Mouse (Mus musculus): ENCODE data around the gene Prpf4. TPM values are rescaled to one million over a fixed set of nuclear protein-coding genes. Genes with fewer than 3 reads are reported as not detected.

Gene Prpf4
- polyA plus RNA-seq, 1 experiment from 2014 or later, result 20.7 TPM

DNA sequence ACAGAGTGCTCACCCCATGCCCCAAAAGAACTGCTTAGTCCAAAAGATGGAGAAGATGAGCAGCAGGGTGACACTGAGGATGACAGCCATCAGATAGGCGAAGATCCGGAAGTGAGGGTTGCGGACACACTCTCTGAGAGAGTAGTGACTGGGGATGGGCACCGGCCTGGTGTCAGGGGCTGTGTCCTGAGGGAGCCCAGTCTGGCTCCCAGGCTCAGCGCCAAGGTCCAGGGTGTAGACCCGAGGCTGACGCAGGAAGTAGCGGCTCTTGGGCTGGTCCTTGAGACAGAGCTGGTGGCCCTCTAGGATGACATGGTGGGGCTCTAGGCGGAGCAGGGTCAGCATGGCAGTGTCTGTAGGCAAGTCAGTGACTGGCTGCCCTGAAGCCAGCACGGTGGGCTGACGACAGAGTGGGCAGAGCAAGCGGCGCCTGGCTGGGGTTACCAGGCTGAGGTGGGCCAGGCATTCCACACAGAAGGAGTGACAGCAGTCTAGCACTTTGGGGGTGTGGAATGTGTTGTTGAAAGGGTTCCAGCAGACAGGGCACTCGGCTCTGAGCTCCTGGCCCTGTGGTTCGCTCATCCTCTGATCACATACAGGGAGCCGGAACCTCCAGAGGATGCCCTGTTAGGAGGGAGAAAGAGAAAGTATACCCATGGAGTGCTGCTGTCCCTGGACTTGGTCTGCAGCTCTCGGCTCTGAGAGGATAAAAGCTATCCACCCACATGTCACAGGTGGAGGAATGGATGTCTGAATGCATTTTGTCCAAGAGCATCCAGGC lies 19.6 kb downstream of the Prpf4 start:
- H3K9ac ChIP-seq (ENCODE audit: low read length), result no peak overlapping the region
- H3K4me3 ChIP-seq (ENCODE audit: low read length), result no peak overlapping the region
- no peak overlapping the region for H3K27ac ChIP-seq (ENCODE audit: low read length)
- H3K4me1 ChIP-seq (replicated peaks; ENCODE audit: control insufficient read depth, insufficient read depth, low read length), result no peaks in the 10 kb centered on the region
- H3K9me3 ChIP-seq (ENCODE audit: control insufficient read depth, low read length), result no peaks in the 10 kb centered on the region
- H3K4me2 ChIP-seq (ENCODE audit: low read depth, low read length), result no peak overlapping the region
- WGBS, result 56% methylated on average over 17 of the region's 17 CpGs
- ATAC-seq (ENCODE audit: low read depth), result peak; percentile 41; the same call in 1 of the 2 replicates
- peaks cover 22% of the 10 kb centered on the region for H3K36me3 ChIP-seq (ENCODE audit: control insufficient read depth, insufficient read depth, low read length)
- no peaks in the 10 kb centered on the region for H3K27me3 ChIP-seq (ENCODE audit: control insufficient read depth, insufficient read depth, low read depth, low read length)

DNA sequence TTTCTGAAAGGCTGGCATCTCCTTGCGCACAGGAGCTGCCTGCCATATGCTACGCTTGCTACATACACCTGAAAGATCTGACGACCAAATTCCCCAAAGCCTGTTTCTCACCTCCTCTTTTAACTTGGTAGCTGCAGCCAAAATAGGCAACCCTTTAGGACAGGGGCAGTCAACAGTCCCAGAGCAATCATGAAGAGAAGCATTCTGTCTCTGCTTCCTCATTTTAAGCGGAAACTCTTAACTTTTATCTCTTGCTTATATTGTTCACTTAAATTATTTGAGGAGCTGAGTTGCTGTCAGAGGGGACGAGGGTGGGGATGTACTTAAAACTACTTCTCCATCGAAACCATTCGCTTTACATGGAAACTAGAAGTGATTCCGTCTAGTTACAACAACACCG lies 21.0 kb downstream of the Prpf4 start:
- Histone ChIP-seq H3K36me3 (ENCODE audit: control insufficient read depth, insufficient read depth, low read length) (peaks cover 11% of the 10 kb centered on the region), H3K4me1 (replicated peaks; ENCODE audit: control insufficient read depth, insufficient read depth, low read length) (no peaks in the 10 kb centered on the region), H3K27me3 (ENCODE audit: control insufficient read depth, insufficient read depth, low read depth, low read length) (no peaks in the 10 kb centered on the region), H3K9ac (ENCODE audit: low read length) (no peak overlapping the region), H3K9me3 (ENCODE audit: control insufficient read depth, low read length) (no peaks in the 10 kb centered on the region), H3K27ac (ENCODE audit: low read length) (no peak overlapping the region), H3K4me2 (ENCODE audit: low read depth, low read length) (no peak overlapping the region), H3K4me3 (ENCODE audit: low read length) (no peak overlapping the region)
- ATAC-seq (ENCODE audit: low read depth), result no peak
- WGBS, result 77% methylated on average over 9 of the region's 9 CpGs

DNA sequence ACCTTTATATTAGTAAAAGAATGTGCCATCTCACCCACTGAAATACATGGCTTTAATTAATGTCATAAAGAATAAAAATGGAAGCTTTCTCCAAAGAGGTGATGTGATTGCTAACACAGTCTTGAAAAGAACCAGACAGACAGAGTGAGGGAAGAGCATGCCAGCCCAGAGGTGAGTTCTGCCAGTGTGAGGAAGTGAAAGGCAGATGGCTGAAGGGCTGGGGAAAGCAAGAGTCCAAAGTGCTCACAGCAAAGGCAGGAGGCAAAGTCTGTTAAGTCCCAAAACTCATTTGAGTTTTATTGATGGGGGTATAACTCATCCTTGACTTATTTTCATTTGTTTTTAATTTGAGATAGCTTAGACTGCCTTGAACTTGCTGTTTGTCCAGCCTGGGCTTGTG lies 22.1 kb downstream of the Prpf4 start:
- no peak for ATAC-seq (ENCODE audit: low read depth)
- peaks cover 2% of the 10 kb centered on the region; the same call in 1 of the 2 replicates for H3K36me3 ChIP-seq (ENCODE audit: control insufficient read depth, insufficient read depth, low read length)
- no peak overlapping the region for H3K27ac ChIP-seq (ENCODE audit: low read length)

DNA sequence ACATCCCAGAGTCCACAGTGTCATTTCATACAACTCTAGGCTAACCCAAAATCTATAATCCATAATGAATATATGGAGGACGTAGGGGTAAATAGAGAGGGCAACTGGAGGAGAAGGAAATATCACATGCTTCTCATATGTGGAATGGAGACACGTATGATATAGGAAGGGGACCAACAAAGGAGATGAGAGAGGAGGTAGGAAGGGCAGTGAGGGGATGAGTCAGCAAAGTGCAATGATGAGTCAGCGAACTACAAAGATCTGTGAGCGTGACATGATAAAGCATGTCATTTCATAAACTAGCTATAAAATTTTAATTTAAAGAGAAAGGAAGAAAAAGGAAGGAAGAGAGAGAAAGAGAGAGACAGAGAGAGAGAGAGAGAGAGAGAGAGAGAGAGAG lies 22.9 kb downstream of the Prpf4 start:
- Histone ChIP-seq H3K9ac (ENCODE audit: low read length) (no peak overlapping the region), H3K4me3 (ENCODE audit: low read length) (no peak overlapping the region), H3K4me1 (replicated peaks; ENCODE audit: control insufficient read depth, insufficient read depth, low read length) (no peaks in the 10 kb centered on the region), H3K27ac (ENCODE audit: low read length) (no peak overlapping the region), H3K4me2 (ENCODE audit: low read depth, low read length) (no peak overlapping the region), H3K9me3 (ENCODE audit: control insufficient read depth, low read length) (no peaks in the 10 kb centered on the region), H3K36me3 (ENCODE audit: control insufficient read depth, insufficient read depth, low read length) (no peaks in the 10 kb centered on the region), H3K27me3 (ENCODE audit: control insufficient read depth, insufficient read depth, low read depth, low read length) (no peaks in the 10 kb centered on the region)
- 67% methylated on average over 4 of the region's 4 CpGs for WGBS
- ATAC-seq (ENCODE audit: low read depth), result no peak

More for the DNA sequence above, 22.1 kb downstream of the Prpf4 start:
- Histone ChIP-seq H3K4me2 (ENCODE audit: low read depth, low read length) (no peak overlapping the region), H3K27me3 (ENCODE audit: control insufficient read depth, insufficient read depth, low read depth, low read length) (no peaks in the 10 kb centered on the region), H3K4me1 (replicated peaks; ENCODE audit: control insufficient read depth, insufficient read depth, low read length) (no peaks in the 10 kb centered on the region), H3K9ac (ENCODE audit: low read length) (no peak overlapping the region), H3K4me3 (ENCODE audit: low read length) (no peak overlapping the region), H3K9me3 (ENCODE audit: control insufficient read depth, low read length) (no peaks in the 10 kb centered on the region)

DNA sequence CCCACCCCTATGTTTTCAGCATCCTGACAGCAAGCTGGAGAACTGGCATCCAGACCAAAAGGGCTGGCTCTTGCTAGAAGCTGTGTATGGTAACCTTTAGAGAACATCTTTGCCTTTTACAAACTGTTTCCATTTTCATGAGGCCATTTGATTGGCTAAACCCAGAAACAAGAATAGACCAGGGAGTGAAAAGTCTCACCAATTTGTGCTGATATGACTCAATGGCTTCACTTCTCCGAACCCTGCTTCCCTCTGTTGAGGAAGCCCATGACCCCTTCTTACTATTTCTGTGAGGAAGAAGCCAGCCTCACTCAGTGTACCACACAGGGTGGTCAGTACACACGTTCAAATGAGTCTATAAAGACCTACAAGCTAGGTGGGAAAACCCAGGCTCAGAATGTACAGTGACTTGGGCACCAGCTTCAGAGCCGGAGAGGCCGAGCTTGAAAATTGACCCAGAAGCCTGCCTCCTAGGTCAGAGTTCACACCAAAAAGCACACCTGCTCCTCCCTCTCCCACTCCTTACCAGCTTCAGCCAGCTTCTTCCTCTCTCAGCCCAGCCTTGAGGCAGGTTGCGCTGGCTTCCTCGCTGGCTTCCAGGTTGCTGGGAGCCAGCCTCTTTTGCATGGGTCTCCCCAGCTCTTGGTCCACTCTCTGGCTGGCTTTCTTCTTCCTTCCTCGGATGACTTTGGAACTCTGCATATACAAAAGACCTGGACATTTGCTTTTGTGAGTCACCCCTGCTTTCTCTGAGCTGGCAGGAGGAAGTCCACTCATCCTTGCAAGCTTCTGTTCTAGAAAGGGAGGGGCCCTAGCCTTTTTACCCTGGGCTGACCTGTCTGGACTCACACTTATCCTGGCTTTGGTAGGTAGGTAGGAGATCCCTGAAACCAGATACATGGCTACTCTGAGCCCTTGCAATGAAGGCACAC lies 25.6 kb downstream of the Prpf4 start:
- no peaks in the 10 kb centered on the region for H3K4me1 ChIP-seq (replicated peaks; ENCODE audit: control insufficient read depth, insufficient read depth, low read length)
- H3K36me3 ChIP-seq (ENCODE audit: control insufficient read depth, insufficient read depth, low read length), result no peaks in the 10 kb centered on the region
- ATAC-seq (ENCODE audit: low read depth), result no peak
- WGBS, result 69% methylated on average over 7 of the region's 7 CpGs
- H3K27ac ChIP-seq (ENCODE audit: low read length), result no peak overlapping the region
- no peaks in the 10 kb centered on the region for H3K27me3 ChIP-seq (ENCODE audit: control insufficient read depth, insufficient read depth, low read depth, low read length)
- H3K9me3 ChIP-seq (ENCODE audit: control insufficient read depth, low read length), result no peaks in the 10 kb centered on the region
- no peak overlapping the region for H3K4me2 ChIP-seq (ENCODE audit: low read depth, low read length)
- no peak overlapping the region for H3K9ac ChIP-seq (ENCODE audit: low read length)
- no peak overlapping the region for H3K4me3 ChIP-seq (ENCODE audit: low read length)

DNA sequence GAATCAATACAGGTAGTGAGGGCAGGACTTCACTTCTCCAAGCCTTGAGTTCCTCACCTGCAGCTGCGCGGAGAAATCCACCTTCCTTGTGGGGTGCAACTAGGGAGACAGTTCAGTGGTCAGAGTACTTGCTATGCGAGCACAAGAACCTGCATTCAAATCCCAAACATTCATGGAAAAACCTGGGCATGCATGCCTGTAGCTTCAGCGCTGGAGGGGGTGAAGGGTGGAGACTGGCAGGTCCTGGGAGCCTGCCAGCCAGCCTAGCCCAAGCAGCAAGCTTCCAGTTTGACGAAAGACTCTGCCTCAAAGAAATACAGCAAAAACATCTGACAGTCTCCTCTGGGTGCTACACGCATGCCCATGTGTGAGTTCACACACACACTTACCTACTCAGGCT lies 26.5 kb downstream of the Prpf4 start, which contains the start of gene Rnf183:
Gene Rnf183 (minus strand): TSS at position 172 of the 400 bp plus-strand sequence.
- no peak within 1 kb of the TSS for H3K9ac ChIP-seq (ENCODE audit: low read length)
- 75% methylated on average over 6 of the region's 6 CpGs for WGBS
- H3K27me3 ChIP-seq (ENCODE audit: control insufficient read depth, insufficient read depth, low read depth, low read length), result no peaks in the 10 kb centered on the region
- no peak for ATAC-seq (ENCODE audit: low read depth)
- H3K27ac ChIP-seq (ENCODE audit: low read length), result no peak within 1 kb of the TSS
- no peak within 1 kb of the TSS for H3K4me3 ChIP-seq (ENCODE audit: low read length)
- no peaks in the 10 kb centered on the region for H3K9me3 ChIP-seq (ENCODE audit: control insufficient read depth, low read length)
- no peak within 1 kb of the TSS for H3K4me2 ChIP-seq (ENCODE audit: low read depth, low read length)
- no peaks in the 10 kb centered on the region for H3K4me1 ChIP-seq (replicated peaks; ENCODE audit: control insufficient read depth, insufficient read depth, low read length)
- H3K36me3 ChIP-seq (ENCODE audit: control insufficient read depth, insufficient read depth, low read length), result no peaks in the 10 kb centered on the region

DNA sequence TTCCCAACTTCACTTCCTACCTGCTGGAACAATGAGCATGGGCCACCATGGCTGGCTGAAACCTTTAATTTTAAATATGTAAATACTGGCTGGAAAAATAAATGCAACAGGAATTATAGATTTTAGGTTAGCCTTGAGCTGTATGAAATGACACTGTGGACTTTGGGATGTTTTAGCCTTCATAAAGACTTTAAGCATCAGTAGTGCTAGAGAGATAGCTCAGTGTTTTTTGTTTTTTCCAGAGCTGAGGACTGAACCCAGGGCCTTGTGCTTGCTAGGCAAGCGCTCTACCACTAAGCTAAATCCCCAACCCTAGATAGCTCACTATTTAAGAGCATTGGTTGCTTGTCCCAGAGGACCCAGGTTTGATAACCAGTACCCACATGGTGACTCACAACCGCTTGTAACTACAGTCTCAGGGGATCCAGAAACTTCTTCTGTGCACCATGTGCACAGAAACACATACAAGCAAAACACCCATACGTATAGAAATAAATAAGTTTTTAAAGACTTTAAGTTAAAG lies 28.7 kb downstream of the Prpf4 start:
- no peak overlapping the region for H3K4me2 ChIP-seq (ENCODE audit: low read depth, low read length)
- no peak overlapping the region for H3K9ac ChIP-seq (ENCODE audit: low read length)
- 83% methylated on average over 3 of the region's 3 CpGs for WGBS
- H3K27ac ChIP-seq (ENCODE audit: low read length), result no peak overlapping the region
- no peak for ATAC-seq (ENCODE audit: low read depth)
- H3K27me3 ChIP-seq (ENCODE audit: control insufficient read depth, insufficient read depth, low read depth, low read length), result no peaks in the 10 kb centered on the region
- no peaks in the 10 kb centered on the region for H3K4me1 ChIP-seq (replicated peaks; ENCODE audit: control insufficient read depth, insufficient read depth, low read length)
- H3K9me3 ChIP-seq (ENCODE audit: control insufficient read depth, low read length), result no peaks in the 10 kb centered on the region
- no peak overlapping the region for H3K4me3 ChIP-seq (ENCODE audit: low read length)
- no peaks in the 10 kb centered on the region for H3K36me3 ChIP-seq (ENCODE audit: control insufficient read depth, insufficient read depth, low read length)

DNA sequence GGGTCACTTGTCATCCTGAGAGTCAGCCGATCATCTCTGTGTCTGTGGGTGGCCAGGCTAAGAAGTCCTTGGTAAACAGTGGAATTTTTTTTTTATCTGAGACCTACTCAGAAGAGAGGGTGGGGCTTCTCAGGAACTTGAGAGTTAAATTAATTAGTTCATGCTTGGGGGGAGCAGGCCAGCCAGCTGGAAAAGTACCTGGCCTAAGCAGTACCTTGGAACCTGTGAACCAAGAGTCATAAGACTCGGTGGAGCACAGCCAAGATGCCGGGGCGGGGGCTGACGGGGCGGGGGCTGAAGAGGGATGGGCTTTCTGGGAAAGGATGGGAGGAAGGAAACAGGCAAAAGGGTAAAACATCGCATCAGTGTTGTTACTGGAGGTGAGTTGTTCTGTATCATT lies 29.3 kb downstream of the Prpf4 start:
- no peak for ATAC-seq (ENCODE audit: low read depth)
- Histone ChIP-seq H3K4me3 (ENCODE audit: low read length) (no peak overlapping the region), H3K9me3 (ENCODE audit: control insufficient read depth, low read length) (no peaks in the 10 kb centered on the region), H3K27me3 (ENCODE audit: control insufficient read depth, insufficient read depth, low read depth, low read length) (no peaks in the 10 kb centered on the region), H3K4me2 (ENCODE audit: low read depth, low read length) (no peak overlapping the region), H3K4me1 (replicated peaks; ENCODE audit: control insufficient read depth, insufficient read depth, low read length) (no peaks in the 10 kb centered on the region), H3K27ac (ENCODE audit: low read length) (no peak overlapping the region), H3K36me3 (ENCODE audit: control insufficient read depth, insufficient read depth, low read length) (no peaks in the 10 kb centered on the region), H3K9ac (ENCODE audit: low read length) (no peak overlapping the region)
- WGBS, result 66% methylated on average over 7 of the region's 7 CpGs

DNA sequence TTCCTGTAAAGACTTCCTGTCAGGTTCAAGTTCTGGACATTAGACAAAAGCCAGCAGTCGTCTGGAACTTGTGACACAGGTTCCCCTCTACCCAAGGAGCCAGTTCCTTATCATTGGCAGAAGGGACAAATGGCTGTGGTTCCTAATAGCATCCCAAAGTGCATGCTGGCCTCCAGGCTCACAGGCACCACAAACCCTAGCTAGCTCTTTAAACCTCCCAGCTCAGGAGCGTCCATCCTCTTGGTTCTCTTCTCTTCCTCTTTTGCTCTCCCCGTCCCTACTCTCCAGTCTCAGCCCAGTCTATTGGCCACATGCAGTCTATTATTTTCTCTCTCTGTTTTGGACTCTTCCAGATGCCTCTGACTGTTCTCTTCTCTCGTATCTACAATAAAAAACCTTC lies 31.2 kb downstream of the Prpf4 start:
- no peaks in the 10 kb centered on the region for H3K27me3 ChIP-seq (ENCODE audit: control insufficient read depth, insufficient read depth, low read depth, low read length)
- ATAC-seq (ENCODE audit: low read depth), result no peak
- H3K27ac ChIP-seq (ENCODE audit: low read length), result no peak overlapping the region
- WGBS, result 53% methylated on average over 4 of the region's 4 CpGs
- no peak overlapping the region for H3K4me2 ChIP-seq (ENCODE audit: low read depth, low read length)
- no peak overlapping the region for H3K9ac ChIP-seq (ENCODE audit: low read length)
- H3K4me1 ChIP-seq (replicated peaks; ENCODE audit: control insufficient read depth, insufficient read depth, low read length), result no peaks in the 10 kb centered on the region
- H3K36me3 ChIP-seq (ENCODE audit: control insufficient read depth, insufficient read depth, low read length), result no peaks in the 10 kb centered on the region
- no peak overlapping the region for H3K4me3 ChIP-seq (ENCODE audit: low read length)
- no peaks in the 10 kb centered on the region for H3K9me3 ChIP-seq (ENCODE audit: control insufficient read depth, low read length)

Data from lung, embryonic 16.5 days (tissue).